Mouse (Mus musculus): Measurements from ENCODE around the gene 1110008P14Rik. TPM values are rescaled to one million over a fixed set of nuclear protein-coding genes. Genes with fewer than 3 reads are reported as not detected.

Gene 1110008P14Rik
- total RNA-seq (2021), result 10 to 100 TPM; 44.1 to 49.3 TPM
- long read RNA-seq, experiment 1, transcript 1110008P14Rik-201 (2 exons, 680 nt), result major isoform, 52 of 52 reads
- long read RNA-seq, experiment 1, partial matches to known transcripts, result 0 of 52 reads
- long read RNA-seq, experiment 1, other reads (novel, unspliced or antisense), result 0 of 52 reads
- long read RNA-seq, experiment 2, transcript 1110008P14Rik-201 (2 exons, 680 nt), result major isoform, 38 of 38 reads
- long read RNA-seq, experiment 2, partial matches to known transcripts, result 0 of 38 reads
- long read RNA-seq, experiment 2, other reads (novel, unspliced or antisense), result 0 of 38 reads

- DNase-seq, result peak; percentile 96
- intact Hi-C loops (cut with DNase I; ENCODE audit: low total_unique reads), result no loop called here
Observed at GRCm38 (mm10) chr2:32381775-32382223, at the start of gene 1110008P14Rik. Gene 1110008P14Rik, minus strand, starts transcription at chr2:32381938.

- DNase-seq, result peak; percentile 78
- intact Hi-C loops (cut with DNase I; ENCODE audit: low total_unique reads), result no loop called here
Observed at GRCm38 (mm10) chr2:32430701-32431676, 49.3 kb upstream of the 1110008P14Rik start.

- DNase-seq, result no peak
- intact Hi-C loops (cut with DNase I; ENCODE audit: low total_unique reads), result no loop called here
Observed at GRCm38 (mm10) chr2:32429215-32429891, 47.6 kb upstream of the 1110008P14Rik start.

- intact Hi-C loops (cut with DNase I; ENCODE audit: low total_unique reads), result no loop called here
Observed at GRCm38 (mm10) chr2:32428262-32428722, 46.6 kb upstream of the 1110008P14Rik start.

GRCm38 (mm10) chr2:32427720-32428119 lies 46.0 kb upstream of the 1110008P14Rik start:
- intact Hi-C loops (cut with DNase I; ENCODE audit: low total_unique reads), result no loop called here
- DNase-seq, result no peak

More at GRCm38 (mm10) chr2:32428262-32428722, 46.6 kb upstream of the 1110008P14Rik start:
- DNase-seq, result no peak

GRCm38 (mm10) chr2:32426141-32426540 lies 44.4 kb upstream of the 1110008P14Rik start:
- DNase-seq, result no peak
- intact Hi-C loops (cut with DNase I; ENCODE audit: low total_unique reads), result no loop called here

GRCm38 (mm10) chr2:32425568-32425967 lies 43.8 kb upstream of the 1110008P14Rik start:
- intact Hi-C loops (cut with DNase I; ENCODE audit: low total_unique reads), result no loop called here
- DNase-seq, result no peak

GRCm38 (mm10) chr2:32424796-32425195 lies 43.1 kb upstream of the 1110008P14Rik start:
- DNase-seq, result no peak
- intact Hi-C loops (cut with DNase I; ENCODE audit: low total_unique reads), result no loop called here

DNA sequence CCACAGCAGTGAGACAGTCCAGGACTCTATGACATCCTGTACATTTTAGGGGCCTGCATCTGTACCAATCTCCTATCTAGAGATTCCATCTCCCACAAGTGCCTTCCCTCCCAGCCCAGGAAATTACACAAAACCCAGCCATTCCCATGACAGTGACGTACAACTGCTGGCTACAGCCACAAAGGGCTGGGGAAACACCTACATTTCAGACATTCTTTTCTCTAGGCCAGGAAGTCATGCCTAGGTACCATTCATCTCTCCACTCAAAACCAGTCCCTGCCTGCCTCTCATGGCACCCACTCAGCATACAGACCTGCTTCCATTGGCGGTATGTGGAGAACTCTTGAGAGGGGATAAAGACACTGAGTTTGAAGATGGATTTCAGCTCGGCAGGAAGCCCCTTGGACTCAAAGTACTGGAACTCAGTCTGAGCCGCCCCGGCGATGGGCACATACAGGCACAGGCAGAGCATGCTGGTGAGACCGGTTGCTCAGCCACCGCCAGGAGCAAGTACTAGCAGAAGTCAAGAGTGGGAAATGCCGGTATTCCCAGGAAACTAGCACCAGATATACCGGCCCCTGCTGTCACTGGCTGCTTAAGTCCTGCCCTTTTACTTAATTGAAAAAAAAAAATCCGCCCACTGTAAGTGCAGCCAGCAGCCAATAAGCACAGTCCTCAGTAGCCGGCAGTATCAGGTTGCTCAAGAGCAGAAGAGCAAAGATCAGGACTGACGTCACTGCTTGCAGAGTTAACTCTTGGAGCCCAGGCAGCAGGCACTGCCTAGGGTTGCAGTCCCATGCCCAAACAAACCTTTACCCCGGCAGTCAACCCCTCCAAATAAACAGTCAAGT lies 42.0 kb upstream of the 1110008P14Rik start:
- intact Hi-C loops (cut with DNase I; ENCODE audit: low total_unique reads), result no loop called here
- DNase-seq, result peak; percentile 60

- intact Hi-C loops (cut with DNase I; ENCODE audit: low total_unique reads), result no loop called here
- no peak for DNase-seq
Observed at GRCm38 (mm10) chr2:32421851-32422251, 40.1 kb upstream of the 1110008P14Rik start.

DNA sequence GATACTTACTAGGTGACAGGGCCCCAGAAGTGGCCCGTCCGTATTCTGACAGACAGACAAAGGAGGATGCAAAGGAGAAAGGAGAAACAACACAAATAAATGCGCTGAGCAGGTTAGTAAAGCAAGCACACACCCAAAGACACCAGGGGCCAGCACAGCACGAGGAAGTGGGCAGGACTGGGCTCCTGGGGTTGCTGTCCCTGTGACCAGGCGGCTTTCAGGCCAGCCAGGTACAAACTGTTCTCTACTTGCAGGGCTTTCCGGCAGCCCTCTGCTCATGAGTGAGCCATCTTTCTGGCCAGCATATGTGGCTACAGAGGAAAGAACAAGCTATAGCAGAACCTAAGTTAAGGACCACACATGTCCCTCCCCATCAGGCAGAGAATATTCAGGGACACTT lies 38.9 kb upstream of the 1110008P14Rik start:
- no peak for DNase-seq
- intact Hi-C loops (cut with DNase I; ENCODE audit: low total_unique reads), result no loop called here

DNA sequence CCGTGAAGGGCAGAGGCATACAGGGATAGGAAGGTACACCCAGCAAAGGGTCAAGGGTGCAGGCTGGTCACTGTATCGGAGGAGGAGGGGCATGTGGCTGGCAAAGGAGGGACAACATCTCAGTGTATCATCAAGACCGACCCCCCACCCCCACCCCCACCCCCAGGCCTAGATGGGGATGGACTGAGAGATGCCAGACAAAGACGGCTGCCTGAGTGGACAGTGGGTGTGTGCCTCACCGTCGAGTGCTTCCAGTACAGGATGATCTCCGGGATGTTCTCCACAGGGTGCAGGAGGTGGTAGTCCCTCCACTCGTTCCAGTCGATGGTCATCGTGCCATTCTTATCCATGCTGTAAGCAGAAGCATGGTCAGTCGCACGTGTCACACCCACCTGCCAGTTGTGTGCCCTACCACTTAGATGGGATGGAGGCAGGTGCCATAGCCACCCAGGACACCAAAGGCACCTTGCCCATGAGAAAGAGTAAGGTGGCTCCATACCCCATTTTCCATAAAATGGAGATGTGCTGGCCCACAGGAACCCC lies 38.4 kb upstream of the 1110008P14Rik start:
- no peak for DNase-seq
- intact Hi-C loops (cut with DNase I; ENCODE audit: low total_unique reads), result no loop called here

DNA sequence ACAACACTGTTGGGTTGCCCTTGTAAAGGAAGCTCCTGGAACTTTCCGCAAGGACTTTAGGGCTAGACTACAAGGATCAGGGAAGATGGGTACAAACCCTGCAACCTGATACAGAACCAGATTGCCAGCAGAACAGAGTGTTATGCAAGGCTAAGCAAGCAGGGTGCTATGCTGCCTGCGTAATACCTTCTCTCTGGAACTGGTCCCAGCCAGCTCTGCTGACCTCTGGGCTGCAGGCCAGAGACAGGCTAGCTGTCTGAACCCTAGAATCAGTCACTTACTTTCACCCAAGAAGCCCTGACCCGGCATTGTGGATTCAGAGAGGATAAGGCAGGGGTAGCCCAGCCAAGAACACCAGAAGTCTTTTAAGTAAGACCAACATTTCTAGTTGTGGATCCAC lies 37.6 kb upstream of the 1110008P14Rik start:
- DNase-seq, result peak; percentile 76
- intact Hi-C loops (cut with DNase I; ENCODE audit: low total_unique reads), result no loop called here

DNA sequence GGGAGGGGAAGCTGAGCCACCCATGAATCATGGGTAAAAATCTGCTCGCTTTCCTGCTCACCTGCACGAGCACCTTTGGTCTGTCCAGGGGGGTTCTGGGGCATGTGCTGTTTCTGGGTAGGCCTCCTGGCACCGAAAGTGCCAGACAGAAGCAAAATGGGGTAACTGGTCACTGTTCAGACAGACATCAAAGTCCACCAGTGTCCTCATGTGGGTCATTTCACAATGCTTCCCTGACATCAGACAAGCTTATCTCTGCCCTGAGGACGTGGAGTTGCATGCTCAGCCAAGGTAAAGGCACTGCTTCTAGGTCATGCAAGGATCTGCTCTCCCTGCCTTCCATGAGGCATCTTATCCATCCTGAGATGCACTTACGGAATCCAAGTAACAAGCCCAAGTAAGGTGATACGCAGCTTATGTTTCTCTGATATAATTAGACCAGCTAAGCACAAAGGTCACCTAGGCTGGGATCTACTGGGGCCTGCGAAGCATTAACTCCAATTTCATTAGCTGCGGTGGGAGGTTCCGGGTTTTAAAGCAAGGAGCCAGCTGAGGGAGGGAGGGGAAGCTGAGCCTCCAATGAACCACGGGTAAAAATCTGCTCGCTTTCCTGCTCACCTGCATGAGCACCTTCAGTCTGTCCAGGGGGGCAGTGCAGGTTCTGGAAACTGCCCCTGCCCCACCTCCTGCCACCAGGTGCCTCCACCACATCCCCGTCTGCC lies 36.9 kb upstream of the 1110008P14Rik start:
- intact Hi-C loops (cut with DNase I; ENCODE audit: low total_unique reads), result no loop called here
- no peak for DNase-seq

DNA sequence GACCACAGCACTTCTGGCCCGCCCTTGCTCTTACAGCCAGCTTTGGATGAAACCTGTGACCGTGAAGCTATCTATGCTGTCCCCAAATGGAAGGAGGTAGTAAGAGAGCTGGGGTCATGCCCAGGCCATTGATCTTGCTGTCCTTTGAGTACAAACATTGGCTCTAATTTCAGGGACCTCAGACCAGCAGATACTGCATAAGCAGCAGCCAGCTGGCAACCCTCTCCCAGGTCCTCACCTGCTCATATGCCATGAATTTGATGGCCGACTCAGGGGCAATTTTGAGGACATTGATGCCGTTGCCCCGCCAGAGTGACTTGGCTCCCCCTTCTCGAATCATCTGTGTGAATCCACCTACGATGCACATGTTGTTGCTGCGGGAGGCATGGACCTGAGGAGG lies 35.7 kb upstream of the 1110008P14Rik start:
- DNase-seq, result no peak
- intact Hi-C loops (cut with DNase I; ENCODE audit: low total_unique reads), result no loop called here

DNA sequence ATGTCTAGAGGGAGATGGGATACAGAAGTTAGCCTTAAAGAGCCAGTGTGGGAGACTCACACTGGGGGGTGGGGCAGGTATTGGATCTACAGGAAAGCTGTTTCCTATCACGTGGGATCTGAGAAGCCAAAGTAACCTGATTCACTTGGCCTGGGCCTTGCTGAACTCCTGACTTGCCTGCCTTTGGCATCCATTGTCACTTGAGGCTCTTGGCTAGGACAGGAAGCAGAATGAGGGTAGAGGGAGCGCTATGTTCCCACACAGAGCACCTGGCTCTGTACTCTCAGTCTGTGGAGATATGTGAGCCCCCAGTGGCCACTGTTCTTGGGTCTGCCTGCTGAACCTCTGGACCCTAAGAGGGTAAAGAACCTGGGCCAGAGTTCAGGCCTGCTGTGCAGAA lies 34.8 kb upstream of the 1110008P14Rik start:
- intact Hi-C loops (cut with DNase I; ENCODE audit: low total_unique reads), result no loop called here
- DNase-seq, result no peak

DNA sequence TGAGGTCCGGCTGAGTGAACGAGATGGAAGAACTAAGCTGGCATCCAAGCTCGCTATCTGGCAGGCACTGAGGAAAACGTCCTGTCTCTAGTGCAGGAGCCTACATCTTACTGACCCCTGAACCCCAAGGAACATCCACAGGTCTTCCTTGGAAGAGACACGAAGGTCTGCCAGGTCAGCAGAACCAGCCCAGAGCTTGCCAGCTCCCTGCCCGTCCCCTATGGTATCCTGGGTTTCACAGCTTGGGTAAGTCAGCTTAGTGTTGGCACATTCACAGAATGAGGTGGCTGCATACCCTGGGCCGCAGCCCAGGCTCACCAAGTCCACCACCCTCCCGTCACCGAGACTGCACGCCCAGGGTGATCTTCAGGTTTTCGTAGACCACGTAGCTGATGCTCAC lies 34.1 kb upstream of the 1110008P14Rik start:
- no peak for DNase-seq
- intact Hi-C loops (cut with DNase I; ENCODE audit: low total_unique reads), result no loop called here

DNA sequence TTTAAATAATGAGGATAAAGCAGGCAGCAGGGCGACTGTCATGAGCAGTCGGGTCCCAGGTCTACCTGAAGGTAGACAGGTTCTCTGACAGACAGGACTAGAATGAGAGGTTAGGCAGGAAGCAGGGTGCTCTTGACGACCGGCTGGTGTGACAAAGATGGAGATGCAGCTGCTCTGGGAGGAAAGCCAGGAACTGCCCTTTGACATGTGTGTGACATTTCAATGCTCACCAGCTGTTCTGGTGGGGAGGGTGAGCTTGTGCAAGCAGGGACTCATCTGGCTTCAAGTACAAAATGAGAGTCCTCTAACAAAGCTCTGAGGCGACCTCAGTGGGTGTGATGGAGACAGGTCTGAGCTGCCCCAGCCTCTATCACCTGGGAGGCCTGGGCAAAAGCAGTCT lies 32.2 kb upstream of the 1110008P14Rik start:
- intact Hi-C loops (cut with DNase I; ENCODE audit: low total_unique reads), result no loop called here
- peak; percentile 64 for DNase-seq

Data from gastrocnemius, postnatal 14 days (tissue).